Mouse (Mus musculus) left cerebral cortex, postnatal 25 days (tissue): Measurements from ENCODE around the gene Gm45799. TPM values are rescaled to one million over a fixed set of nuclear protein-coding genes. Genes with fewer than 3 reads are reported as not detected.

Experiments
- total RNA-seq, 2 experiments: library from RNA; stranded (reverse); gene quantifications; 2 replicates each; pipeline ENCODE4 v1.2.3; 2021

Gm45799 gene
- total RNA-seq, 2 experiments from 2014 or later = 9.9 to 18.2 TPM

Other genes with a start within 250 kb of the Gm45799 start
- gene Fam160a2, start 240.5 kb upstream of the Gm45799 start, total RNA-seq = 10 to 100 TPM; 73.2 to 77.9 TPM
- gene Cnga4, start 236.0 kb upstream of the Gm45799 start, total RNA-seq = 1 to 10 TPM in 1 of 2 experiments, under 1 TPM in 1; 0.89 to 1.1 TPM
- gene Cckbr, start 214.8 kb upstream of the Gm45799 start, total RNA-seq = 10 to 100 TPM; 56.0 to 66.5 TPM
- 10 to 100 TPM; 20.8 to 22.6 TPM for gene Cavin3, start 158.3 kb upstream of the Gm45799 start, total RNA-seq
- 100 to 1,000 TPM; 103 to 111 TPM for gene Smpd1, start 86.2 kb upstream of the Gm45799 start, total RNA-seq
- gene Apbb1, start 58.9 kb upstream of the Gm45799 start, total RNA-seq = 100 to 1,000 TPM; 433 to 466 TPM
- under 1 TPM; 0.39 to 0.55 TPM for gene Hpx, start 40.4 kb upstream of the Gm45799 start, total RNA-seq
- 100 to 1,000 TPM; 149 to 152 TPM for gene Trim3, start 7.0 kb upstream of the Gm45799 start, total RNA-seq
- gene Timm10b, start 496 bp upstream of the Gm45799 start, total RNA-seq = 10 to 100 TPM; 62.8 to 69.2 TPM
- 100 to 1,000 TPM; 102 to 106 TPM for gene Arfip2, start 136 bp upstream of the Gm45799 start, total RNA-seq
- gene Dnhd1, start 10.3 kb downstream of the Gm45799 start, total RNA-seq = 1 to 10 TPM; 4.6 to 5.6 TPM
- 10 to 100 TPM; 75.7 to 77.6 TPM for gene Ilk, start 96.0 kb downstream of the Gm45799 start, total RNA-seq
- gene Rrp8, start 96.8 kb downstream of the Gm45799 start, total RNA-seq = 10 to 100 TPM; 11.0 to 12.6 TPM
- 100 to 1,000 TPM; 116 to 119 TPM for gene Taf10, start 103.8 kb downstream of the Gm45799 start, total RNA-seq
- gene Tpp1, start 111.7 kb downstream of the Gm45799 start, total RNA-seq = 10 to 100 TPM; 54.2 to 60.3 TPM
- 10 to 100 TPM; 10.9 to 11.3 TPM for gene Dchs1, start 147.1 kb downstream of the Gm45799 start, total RNA-seq
- 100 to 1,000 TPM in 1 of 2 experiments, 10 to 100 TPM in 1; 98.3 to 105 TPM for gene Mrpl17, start 170.5 kb downstream of the Gm45799 start, total RNA-seq